Mouse (Mus musculus): ENCODE measurements at regions not wholly inside any gene's neighbourhood (a gene's known extent, or its start where the extent isn't known, plus 50 kb on each side); places are given as distances from the start of the nearest gene placed in this dataset.

- ATAC-seq (replicated peaks; ENCODE audit: low FRiP score, low TSS enrichment, poor library complexity, severe bottlenecking), result no peak
These were observed 458.3 kb downstream of the Vrk1 start for GRCm38 (mm10) chr12:106468173-106468860.

GRCm38 (mm10) chr12:106474501-106475165 is 464.6 kb downstream of the Vrk1 start:
- ATAC-seq (replicated peaks; ENCODE audit: low FRiP score, low TSS enrichment, poor library complexity, severe bottlenecking), result no peak

- no peak for ATAC-seq (replicated peaks; ENCODE audit: low FRiP score, low TSS enrichment, poor library complexity, severe bottlenecking)
These were observed 465.5 kb downstream of the Vrk1 start for GRCm38 (mm10) chr12:106475486-106476050.

- no peak for ATAC-seq (replicated peaks; ENCODE audit: low FRiP score, low TSS enrichment, poor library complexity, severe bottlenecking)
These were observed 467.1 kb downstream of the Vrk1 start for GRCm38 (mm10) chr12:106477040-106477665.

GRCm38 (mm10) chr12:106477731-106478130 is 467.7 kb downstream of the Vrk1 start:
- ATAC-seq (replicated peaks; ENCODE audit: low FRiP score, low TSS enrichment, poor library complexity, severe bottlenecking), result no peak

GRCm38 (mm10) chr12:106478381-106478781 is 468.4 kb downstream of the Vrk1 start:
- no peak for ATAC-seq (replicated peaks; ENCODE audit: low FRiP score, low TSS enrichment, poor library complexity, severe bottlenecking)

GRCm38 (mm10) chr12:106479067-106479877 is 469.2 kb downstream of the Vrk1 start:
- no peak for ATAC-seq (replicated peaks; ENCODE audit: low FRiP score, low TSS enrichment, poor library complexity, severe bottlenecking)

GRCm38 (mm10) chr12:106479878-106480194 is 469.8 kb downstream of the Vrk1 start:
- no peak for ATAC-seq (replicated peaks; ENCODE audit: low FRiP score, low TSS enrichment, poor library complexity, severe bottlenecking)

GRCm38 (mm10) chr12:106480281-106481060 is 470.4 kb downstream of the Vrk1 start:
- no peak for ATAC-seq (replicated peaks; ENCODE audit: low FRiP score, low TSS enrichment, poor library complexity, severe bottlenecking)

GRCm38 (mm10) chr12:106501622-106502327 is 491.7 kb downstream of the Vrk1 start:
- ATAC-seq (replicated peaks; ENCODE audit: low FRiP score, low TSS enrichment, poor library complexity, severe bottlenecking), result no peak

GRCm38 (mm10) chr12:106504285-106504684 is 494.3 kb downstream of the Vrk1 start:
- ATAC-seq (replicated peaks; ENCODE audit: low FRiP score, low TSS enrichment, poor library complexity, severe bottlenecking), result no peak

- ATAC-seq (replicated peaks; ENCODE audit: low FRiP score, low TSS enrichment, poor library complexity, severe bottlenecking), result no peak
These were observed 504.0 kb downstream of the Vrk1 start for GRCm38 (mm10) chr12:106514057-106514456.

GRCm38 (mm10) chr12:106515257-106515788 is 505.3 kb downstream of the Vrk1 start:
- no peak for ATAC-seq (replicated peaks; ENCODE audit: low FRiP score, low TSS enrichment, poor library complexity, severe bottlenecking)

- ATAC-seq (replicated peaks; ENCODE audit: low FRiP score, low TSS enrichment, poor library complexity, severe bottlenecking), result no peak
These were observed 509.1 kb downstream of the Vrk1 start for GRCm38 (mm10) chr12:106519141-106519540.

GRCm38 (mm10) chr12:106524411-106524810 is 514.4 kb downstream of the Vrk1 start:
- ATAC-seq (replicated peaks; ENCODE audit: low FRiP score, low TSS enrichment, poor library complexity, severe bottlenecking), result no peak

GRCm38 (mm10) chr12:106527116-106527515 is 517.1 kb downstream of the Vrk1 start:
- no peak for ATAC-seq (replicated peaks; ENCODE audit: low FRiP score, low TSS enrichment, poor library complexity, severe bottlenecking)

GRCm38 (mm10) chr12:106527699-106528434 is 517.8 kb downstream of the Vrk1 start:
- no peak for ATAC-seq (replicated peaks; ENCODE audit: low FRiP score, low TSS enrichment, poor library complexity, severe bottlenecking)

GRCm38 (mm10) chr12:106528521-106528920 is 518.5 kb downstream of the Vrk1 start:
- no peak for ATAC-seq (replicated peaks; ENCODE audit: low FRiP score, low TSS enrichment, poor library complexity, severe bottlenecking)

Measured in megakaryocyte-erythroid progenitor cell, adult 5-6 weeks (primary cell).